Mouse (Mus musculus): ENCODE results near the gene Nsg1. TPM values are rescaled to one million over a fixed set of nuclear protein-coding genes. Genes with fewer than 3 reads are reported as not detected.
A peak's percentile ranks its signal among the peaks of the same experiment; 100 is the strongest.

Nsg1 gene
- total RNA-seq, 2 experiments from 2014 or later: 793 to 891 TPM

DNA sequence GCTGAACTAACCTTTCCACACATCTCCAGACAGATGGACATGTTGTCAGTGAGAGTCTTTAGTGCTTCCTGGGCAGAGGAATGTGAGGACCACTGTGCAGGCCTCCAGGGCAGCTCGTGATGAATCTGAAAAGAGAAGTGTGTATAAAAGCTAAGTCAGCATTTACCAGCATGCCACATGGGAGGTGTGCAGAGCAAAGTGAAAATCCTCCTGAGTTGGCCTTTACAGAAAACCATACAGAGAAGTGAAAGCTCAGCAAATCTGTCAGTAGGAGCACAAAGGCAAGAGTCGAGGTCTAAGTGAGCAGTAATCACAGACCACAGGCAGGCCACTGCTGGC is 67.8 kb downstream of the Nsg1 start:
- intact Hi-C loops (cut with DNase I): loop anchor here (5.0 kb wide), 2 partner anchors 55 to 795 kb away; partner anchors contain the start of gene Stx18

DNA sequence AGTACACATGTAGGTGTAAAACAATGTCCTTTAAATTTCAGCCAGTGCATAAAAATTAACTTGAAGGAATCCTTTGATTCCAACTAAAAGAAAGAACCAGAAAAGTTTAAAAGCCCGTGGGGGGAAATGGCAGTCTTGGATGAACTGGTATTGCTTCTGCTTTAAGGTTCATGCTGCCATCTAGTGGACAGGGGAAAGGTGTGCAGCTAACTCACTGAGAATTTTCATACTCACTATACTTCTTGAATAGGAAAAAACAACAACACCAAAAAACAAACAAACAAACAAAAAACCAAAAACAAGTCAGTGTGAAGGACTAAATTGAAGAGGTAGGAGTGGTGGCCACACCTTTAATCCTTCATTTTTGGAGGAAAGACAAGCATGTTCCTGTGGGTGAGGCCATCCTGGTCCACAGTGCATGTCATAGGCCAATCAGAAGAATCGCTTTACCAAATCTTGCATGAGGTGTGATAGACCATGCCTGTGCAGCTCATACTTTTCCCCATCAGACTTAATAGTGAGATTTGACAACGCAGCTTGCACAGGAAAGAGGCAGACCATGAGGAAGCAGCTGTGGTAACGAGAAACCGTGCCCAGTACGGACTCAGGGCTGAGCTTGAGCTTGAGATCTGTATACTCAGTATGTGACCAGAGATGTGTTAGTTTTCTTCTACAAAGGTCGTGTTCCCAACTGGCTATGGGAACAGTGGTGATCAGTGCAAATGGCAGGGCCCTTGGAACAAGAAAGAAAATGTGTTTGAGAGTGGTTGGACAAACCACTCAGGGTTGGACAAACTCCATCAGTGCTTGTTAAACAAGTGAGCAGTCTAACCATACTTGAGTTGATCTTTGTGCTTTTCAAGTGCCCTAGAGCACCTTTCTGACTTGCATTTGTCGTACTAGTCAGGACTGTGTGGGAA is 68.4 kb downstream of the Nsg1 start:
- intact Hi-C loops (cut with DNase I): loop anchor here (5.0 kb wide), 2 partner anchors 54 to 794 kb away; partner anchors contain the start of gene Stx18
- peak; percentile 6 to 58 for DNase-seq (ENCODE audit: extremely low spot score in 1 of 2, low spot score in 2 of 2)

More for the DNA sequence above, 67.8 kb downstream of the Nsg1 start:
- DNase-seq (ENCODE audit: extremely low spot score in 1 of 2, low spot score in 2 of 2): no peak

- intact Hi-C loops (cut with DNase I): loop anchor here (5.0 kb wide), 2 partner anchors 53 to 793 kb away; partner anchors contain the start of gene Stx18
- no peak for DNase-seq (ENCODE audit: extremely low spot score in 1 of 2, low spot score in 2 of 2)
These were observed 69.1 kb downstream of the Nsg1 start for GRCm38 (mm10) chr5:38090581-38090980.

DNA sequence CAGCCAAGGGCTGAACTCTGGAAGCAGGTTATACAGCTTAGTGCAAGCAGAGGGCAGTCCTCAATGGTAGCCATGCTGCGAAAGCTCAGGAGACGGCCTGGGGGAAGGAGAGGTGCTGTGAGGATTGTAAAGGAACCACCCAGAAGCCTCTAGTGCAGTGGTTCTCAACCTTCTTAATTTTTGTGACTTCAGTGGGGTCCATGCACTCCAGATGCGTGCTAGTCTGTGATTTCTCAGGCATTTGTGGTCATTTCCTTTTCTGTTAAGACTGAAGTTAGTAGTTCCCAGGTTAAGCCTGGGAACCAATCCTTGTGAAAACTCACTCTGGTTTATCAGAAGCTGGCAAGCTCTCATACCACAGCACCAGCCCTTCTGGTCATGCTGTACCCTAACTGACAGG is 69.6 kb downstream of the Nsg1 start:
- intact Hi-C loops (cut with DNase I): loop anchor here (5.0 kb wide), 2 partner anchors 53 to 793 kb away; partner anchors contain the start of gene Stx18
- DNase-seq (ENCODE audit: extremely low spot score in 1 of 2, low spot score in 2 of 2): no peak

Other genes with a start within 250 kb of the Nsg1 start
- 10 to 100 TPM; 33.8 to 38.7 TPM for gene Stx18, start 121.2 kb downstream of the Nsg1 start, total RNA-seq (2021)
- 10 to 100 TPM; 14.2 to 18.1 TPM for gene Zbtb49, start 60.5 kb upstream of the Nsg1 start, total RNA-seq (2021)
- gene Lyar, start 60.6 kb upstream of the Nsg1 start, total RNA-seq (2021): 10 to 100 TPM; 12.0 to 12.9 TPM
- 10 to 100 TPM; 39.1 to 40.4 TPM for gene Tmem128, start 100.3 kb upstream of the Nsg1 start, total RNA-seq (2021)
- gene Otop1, start 116.1 kb upstream of the Nsg1 start, total RNA-seq (2021): not detected
- 1 to 10 TPM; 1.8 to 1.9 TPM for gene Drd5, start 159.5 kb upstream of the Nsg1 start, total RNA-seq (2021)